Mouse (Mus musculus) adrenal gland, postnatal 36 days (tissue): Measurements from ENCODE around the gene Prpsap1. TPM values are rescaled to one million over a fixed set of nuclear protein-coding genes. Genes with fewer than 3 reads are reported as not detected.

Experiments
- DNase-seq, 2 experiments: peaks; one replicate each; pipeline ENCODE4 v3.0.0; 2021; ENCODE audit warnings: mixed read lengths in 1 of 2
- long read RNA-seq, 2 experiments: library from polyadenylated mRNA; stranded (forward); transcript quantifications; one replicate each; pipeline ENCODE4 v2.0.0; 2021; ENCODE audit warnings: borderline sequencing depth in 2 of 2
- total RNA-seq, 2 experiments: library from RNA; stranded (reverse); gene quantifications; 2 replicates each; pipeline ENCODE4 v1.2.3; 2021

The Prpsap1 gene
- 10 to 100 TPM; 84.6 to 87.0 TPM for total RNA-seq
- long read RNA-seq, experiment 1, transcript Prpsap1-201 (10 exons, 1,841 nt): major isoform, 79 of 97 reads
- long read RNA-seq, experiment 1, partial matches to known transcripts: 3 of 97 reads
- long read RNA-seq, experiment 1, other reads (novel, unspliced or antisense): 9 of 97 reads
- long read RNA-seq, experiment 2, transcript Prpsap1-201 (10 exons, 1,841 nt): major isoform, 32 of 41 reads
- long read RNA-seq, experiment 2, partial matches to known transcripts: 2 of 41 reads
- long read RNA-seq, experiment 2, other reads (novel, unspliced or antisense): 5 of 41 reads

- DNase-seq: peak; percentile 63 to 68
Observed at GRCm38 (mm10) chr11:116493795-116494252, at the start of gene Prpsap1. Gene Prpsap1 (minus strand): TSS chr11:116494202.

DNA sequence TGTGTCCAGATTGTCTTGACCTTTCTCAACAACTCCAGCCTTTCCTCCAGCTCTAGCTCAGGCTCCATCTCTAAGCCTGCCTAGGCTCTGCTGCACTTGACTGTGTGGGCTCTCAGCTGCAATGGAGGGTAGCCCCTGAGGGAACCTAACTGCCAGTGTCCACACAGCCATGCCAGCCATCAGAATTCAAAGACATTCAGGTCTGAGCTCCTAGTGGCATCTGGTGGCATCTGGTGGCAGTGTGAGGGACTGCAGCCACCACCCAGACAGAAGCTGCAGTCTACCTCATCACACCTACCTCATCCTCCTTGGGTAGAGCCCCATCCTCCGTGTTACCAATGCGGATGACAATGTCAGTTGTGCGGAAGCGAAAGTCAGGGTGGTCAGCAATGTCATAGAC lies 49.1 kb upstream of the Prpsap1 start:
- DNase-seq: peak; percentile 36 to 44

GRCm38 (mm10) chr11:116541183-116541582 lies 47.2 kb upstream of the Prpsap1 start:
- no peak for DNase-seq

- DNase-seq: no peak
Observed at GRCm38 (mm10) chr11:116538142-116538735, 44.2 kb upstream of the Prpsap1 start.

GRCm38 (mm10) chr11:116537388-116537787 lies 43.4 kb upstream of the Prpsap1 start:
- no peak for DNase-seq

DNA sequence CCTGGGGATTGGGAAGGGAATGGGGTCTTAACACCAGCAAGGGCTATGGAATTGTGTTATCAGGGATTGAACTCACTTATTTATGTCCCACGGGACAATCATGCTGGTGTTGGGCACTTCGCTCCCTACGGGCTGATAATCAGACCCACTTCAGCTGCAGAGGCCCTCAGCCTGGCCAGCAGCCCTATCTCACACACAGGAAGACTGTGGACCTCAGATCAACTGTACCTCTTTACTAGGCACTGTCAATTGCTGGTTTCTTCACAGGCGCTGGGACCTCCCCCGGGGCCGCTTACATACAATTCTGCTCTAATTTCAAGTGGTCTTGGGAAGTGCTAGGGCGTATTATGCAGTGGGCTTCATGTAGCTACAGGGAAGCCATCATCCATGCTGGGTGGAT lies 42.7 kb upstream of the Prpsap1 start:
- DNase-seq: no peak

DNA sequence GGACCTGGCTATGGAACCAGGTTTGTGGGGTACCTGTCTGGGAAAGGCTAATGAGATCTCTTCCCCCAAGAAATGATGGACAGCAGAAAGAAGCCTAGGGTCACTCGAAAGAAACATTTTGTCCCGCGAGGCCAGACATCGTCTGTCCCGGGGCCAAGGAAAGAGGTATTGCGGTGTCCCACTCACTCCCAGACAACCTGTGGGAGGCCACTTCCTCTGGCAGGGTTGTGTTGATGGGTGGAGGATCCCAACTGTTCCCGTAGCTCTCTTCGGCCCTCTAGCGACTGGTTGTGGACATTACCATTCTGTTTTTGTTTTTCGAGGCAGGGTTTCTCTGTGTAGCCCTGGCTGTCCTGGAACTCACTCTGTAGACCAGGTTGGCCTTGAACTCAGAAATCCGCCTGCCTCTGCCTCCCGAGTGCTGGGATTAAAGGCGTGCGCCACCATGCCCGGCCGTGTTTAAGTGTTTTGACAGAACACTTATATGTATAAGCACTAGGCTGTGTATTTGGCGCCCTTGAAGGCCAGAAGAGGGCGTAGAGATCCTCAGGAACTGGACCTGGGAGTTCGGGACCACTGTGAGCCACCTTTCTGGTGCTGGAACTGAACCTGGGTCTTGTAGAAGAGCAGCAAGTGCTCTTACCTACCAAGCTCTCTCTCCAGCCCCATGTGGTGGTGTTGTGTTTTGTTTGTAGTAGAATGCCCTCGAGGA lies 40.3 kb upstream of the Prpsap1 start:
- peak; percentile 61 to 77 for DNase-seq

DNA sequence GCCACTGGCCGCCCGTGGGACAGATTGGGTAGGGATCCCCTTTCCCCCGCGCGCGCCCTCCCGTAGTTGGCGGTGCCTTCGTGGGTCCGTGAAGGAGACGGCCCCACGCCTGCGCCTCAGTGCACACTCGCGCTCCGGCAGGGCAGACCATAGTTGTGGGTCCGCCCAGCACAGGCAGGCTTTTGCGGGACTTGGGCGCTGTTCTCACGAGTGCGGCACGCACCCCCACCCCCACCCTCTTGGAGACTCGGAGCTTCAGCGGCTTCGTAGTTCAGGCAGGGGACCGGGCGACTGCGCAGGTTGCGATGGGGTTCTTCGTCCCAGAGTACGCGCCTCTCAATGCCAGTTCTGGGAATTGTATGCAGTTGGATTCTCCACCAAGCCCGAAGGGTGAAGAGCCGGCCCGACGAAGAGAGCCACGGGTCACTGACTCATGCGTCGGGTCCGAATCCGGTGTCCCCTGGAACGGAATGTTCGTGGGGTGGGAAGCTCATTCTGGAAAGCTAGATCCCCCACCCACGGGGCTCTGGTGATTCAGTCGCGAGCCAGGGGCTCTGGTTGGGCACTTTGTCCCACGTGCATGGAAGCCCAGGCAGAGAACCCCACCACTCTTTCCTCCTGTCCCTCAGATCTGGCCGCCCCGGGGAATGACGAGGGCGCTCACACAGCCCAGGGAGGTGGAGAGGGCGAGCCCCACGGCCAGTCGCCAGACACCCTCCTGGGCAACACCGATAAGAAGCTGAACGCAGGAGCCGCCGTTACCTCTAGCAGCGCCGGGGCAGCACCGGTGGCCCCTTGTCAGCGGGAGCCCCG lies 39.5 kb upstream of the Prpsap1 start:
- DNase-seq: peak; percentile 33 to 50

DNA sequence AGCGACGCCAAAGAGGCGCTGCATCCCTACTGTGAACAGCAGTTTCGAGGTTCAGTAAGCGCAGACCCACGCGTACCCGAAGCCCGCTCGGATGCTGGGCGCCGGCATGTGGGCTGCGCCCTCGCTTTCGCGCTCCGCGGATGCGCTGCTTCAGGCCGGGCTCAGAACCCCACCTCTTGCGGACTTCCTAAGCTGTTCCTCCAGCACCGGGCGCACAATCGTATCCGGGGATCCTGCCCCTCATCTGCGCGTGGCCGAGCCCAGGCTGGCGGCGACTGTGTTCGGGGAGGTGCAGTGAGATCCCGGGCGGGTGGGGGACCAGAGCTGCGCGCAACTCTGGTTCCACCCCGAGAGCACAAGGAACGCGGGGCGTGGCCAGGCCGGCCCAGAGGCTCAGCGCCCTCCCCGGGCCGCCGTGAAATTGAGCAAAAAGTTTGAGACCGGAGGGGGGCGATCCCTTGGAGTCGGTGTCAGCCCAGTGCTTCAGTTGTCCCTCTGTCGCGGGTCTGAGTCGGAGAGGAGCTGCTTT lies 38.9 kb upstream of the Prpsap1 start:
- peak; percentile 74 to 82 for DNase-seq

- peak in 1 of 2 experiments; percentile 45 for DNase-seq
Observed at GRCm38 (mm10) chr11:116532262-116532809, 38.3 kb upstream of the Prpsap1 start.

- no peak for DNase-seq
Observed at GRCm38 (mm10) chr11:116531371-116532191, 37.6 kb upstream of the Prpsap1 start.

GRCm38 (mm10) chr11:116530187-116531147 lies 36.5 kb upstream of the Prpsap1 start, which contains the start of gene Sphk1:
Gene Sphk1 (plus strand): TSS chr11:116530925.
- no peak for DNase-seq

- no peak for DNase-seq
Observed at GRCm38 (mm10) chr11:116528636-116529320, 34.8 kb upstream of the Prpsap1 start.

DNA sequence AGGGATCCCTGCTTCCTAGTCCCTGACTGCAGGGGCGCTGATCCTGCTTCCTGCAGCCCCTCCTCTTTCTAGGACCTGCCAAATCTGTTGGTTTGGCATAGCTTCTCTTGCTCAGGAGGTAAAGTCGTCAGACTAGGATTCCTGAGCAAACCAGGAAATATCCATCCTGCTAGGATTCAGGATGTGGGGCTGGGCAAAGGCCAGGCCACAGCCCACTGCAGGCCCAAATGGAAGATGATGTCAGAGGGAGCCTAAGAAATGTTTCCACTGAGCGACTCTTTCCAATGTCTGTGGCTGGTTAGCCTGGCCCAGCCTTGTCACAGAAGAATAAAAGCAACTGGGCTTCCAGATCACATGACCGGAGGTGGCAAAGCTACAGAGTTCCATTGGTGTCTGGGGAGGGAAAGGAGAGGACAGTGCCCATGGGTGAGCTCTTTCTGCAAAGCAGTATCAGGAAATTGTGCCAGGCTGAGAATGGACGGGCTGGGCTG lies 29.7 kb upstream of the Prpsap1 start:
- peak; percentile 18 to 38 for DNase-seq

GRCm38 (mm10) chr11:116522886-116523698 lies 29.1 kb upstream of the Prpsap1 start:
- DNase-seq: peak; percentile 59 to 60

DNA sequence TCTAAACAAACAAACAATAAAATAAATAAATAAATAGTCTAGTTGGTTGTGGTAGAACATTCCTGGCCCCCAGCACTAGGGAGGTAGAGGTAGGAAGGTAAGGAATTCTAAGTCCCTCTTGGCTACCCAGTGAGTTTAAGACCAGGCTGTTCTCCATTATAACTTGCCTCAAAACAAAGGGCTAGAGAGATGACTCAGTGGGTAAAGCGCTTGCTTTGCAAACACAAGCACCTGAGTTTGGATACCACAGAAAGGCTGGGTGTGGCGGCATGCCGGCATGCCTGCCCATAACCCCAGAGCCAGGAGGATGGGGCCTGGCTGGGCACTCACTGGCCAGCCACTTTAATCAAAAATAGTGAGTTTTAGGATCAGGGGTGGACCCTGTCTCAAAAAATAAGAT lies 28.0 kb upstream of the Prpsap1 start:
- DNase-seq: no peak

DNA sequence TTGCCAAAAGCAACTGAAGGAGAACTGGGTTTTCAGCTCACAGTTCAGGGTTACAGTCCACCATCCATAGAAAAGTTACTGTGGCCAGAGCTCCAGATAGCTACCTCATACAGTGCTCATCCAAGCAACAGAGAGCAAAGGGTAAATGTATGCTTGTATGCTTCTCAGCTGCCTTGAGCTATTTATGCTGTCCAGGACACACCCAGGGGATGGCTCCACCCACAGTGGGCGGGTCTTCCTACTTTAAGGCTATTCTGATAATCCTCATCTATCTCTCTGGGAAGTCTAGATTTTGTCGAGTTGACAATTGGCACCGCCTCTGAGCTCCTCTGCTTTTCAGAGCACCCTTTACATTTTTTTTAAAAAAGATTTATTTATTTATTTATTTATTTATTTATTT lies 27.1 kb upstream of the Prpsap1 start:
- peak; percentile 28 to 65 for DNase-seq

DNA sequence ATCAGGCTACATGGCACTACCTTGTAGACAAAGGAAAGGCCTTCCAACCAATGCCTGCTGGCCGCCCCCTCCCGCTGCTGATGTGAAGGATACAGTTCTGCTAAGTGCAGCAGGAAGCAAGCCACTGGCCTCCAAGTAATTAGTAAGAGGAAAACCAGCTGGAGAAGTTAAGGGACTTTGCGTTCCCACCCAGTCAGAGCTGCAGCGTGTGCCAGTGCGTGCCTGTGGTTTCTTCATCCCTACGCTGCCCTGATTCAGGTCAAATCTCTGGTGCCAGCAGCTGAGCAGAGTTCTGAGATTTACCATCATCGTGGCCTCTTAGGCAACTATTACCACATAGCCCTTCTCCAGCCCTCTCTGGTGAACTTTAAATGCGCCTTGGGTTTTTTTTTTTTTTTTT lies 24.5 kb upstream of the Prpsap1 start:
- DNase-seq: peak in 1 of 2 experiments; percentile 29
